Mouse (Mus musculus) CH12.LX (cell line): ENCODE results near the gene Erbin. TPM values are rescaled to one million over a fixed set of nuclear protein-coding genes. Genes with fewer than 3 reads are reported as not detected.

Source experiments
- DNase-seq: peaks from one replicate; pipeline ENCODE4 v3.0.0-alpha.2; 2013; ENCODE audit errors: extremely low read depth
- H3K27ac ChIP-seq: 2 replicates; pipeline ENCODE4 v1.5.1; 2012; ENCODE audit warnings: low read depth, mild to moderate bottlenecking, control low read depth, moderate library complexity; ENCODE audit not compliant: insufficient read depth
- H3K27me3 ChIP-seq: replicated peaks from 2 replicates; pipeline ENCODE3; 2012; ENCODE audit warnings: inconsistent platforms
- H3K36me3 ChIP-seq, 2 experiments: replicated peaks in 1 of 2; 2 replicates each; pipeline versions ENCODE3 to v1.6.1; 2012; ENCODE audit warnings: inconsistent platforms in 1 of 2, low read length in 1 of 2, mild to moderate bottlenecking in 1 of 2, mixed read lengths in 1 of 2, moderate library complexity in 1 of 2; ENCODE audit not compliant: control insufficient read depth in 1 of 2, insufficient read depth in 1 of 2
- H3K4me1 ChIP-seq, 2 experiments: 2 replicates each; pipeline ENCODE4 v1.6.1; 2012; ENCODE audit warnings: inconsistent platforms in 1 of 2, moderate library complexity in 1 of 2; ENCODE audit not compliant: insufficient read depth in 2 of 2, control insufficient read depth in 1 of 2
- H3K4me2 ChIP-seq: 2 replicates; pipeline ENCODE4 v1.6.1; 2012; ENCODE audit warnings: low read depth, mild to moderate bottlenecking, control low read depth; ENCODE audit not compliant: poor library complexity, insufficient read depth, severe bottlenecking
- H3K4me3 ChIP-seq, 3 experiments: fragments of 150-350 bp in 1 of 3; sonication (generic) in 1 of 3; replicated peaks in 1 of 3; 2 replicates each; pipeline versions ENCODE3 to v1.5.1; 2011 to 2012; ENCODE audit warnings: low read depth in 2 of 3, low read length in 2 of 3, mild to moderate bottlenecking in 2 of 3, moderate library complexity in 2 of 3, control low read depth in 1 of 3, improper control_type of control experiment in 1 of 3, inconsistent platforms in 1 of 3, mixed read lengths in 1 of 3; ENCODE audit not compliant: poor library complexity in 1 of 3
- H3K79me2 ChIP-seq: replicated peaks from 2 replicates; pipeline ENCODE4 v1.6.1; 2012; ENCODE audit warnings: mild to moderate bottlenecking, moderate library complexity; ENCODE audit not compliant: control insufficient read depth, poor library complexity, insufficient read depth, severe bottlenecking; ENCODE audit errors: extremely low read depth
- H3K9ac ChIP-seq: 2 replicates; pipeline ENCODE4 v1.6.1; 2012; ENCODE audit warnings: low read depth, mild to moderate bottlenecking, control low read depth, moderate library complexity; ENCODE audit not compliant: insufficient read depth
- H3K9me3 ChIP-seq: replicated peaks from 2 replicates; pipeline ENCODE3; 2012; ENCODE audit warnings: low read length, inconsistent platforms, mixed read lengths
- CHD1 ChIP-seq: IDR thresholded peaks from 2 replicates; pipeline ENCODE4 v1.6.1; 2012; ENCODE audit warnings: low read depth, low read length, improper control_type of control experiment, inconsistent platforms
- CHD2 ChIP-seq: IDR thresholded peaks from 2 replicates; pipeline ENCODE4 v1.6.1; 2011; ENCODE audit warnings: low read length, improper control_type of control experiment
- CTCF ChIP-seq, 2 experiments: IDR thresholded peaks in 1 of 2; conservative IDR thresholded peaks in 1 of 2; 2 replicates each; pipeline ENCODE4 v1.5.1; 2011 to 2012; ENCODE audit warnings: low read depth in 2 of 2, low read length in 2 of 2, improper control_type of control experiment in 1 of 2, inconsistent platforms in 1 of 2, mild to moderate bottlenecking in 1 of 2, moderate library complexity in 1 of 2
- E2F4 ChIP-seq: IDR thresholded peaks from 2 replicates; pipeline ENCODE4 v1.6.1; 2011; ENCODE audit warnings: low read depth, low read length, improper control_type of control experiment; ENCODE audit not compliant: insufficient replicate concordance
- EP300 ChIP-seq: IDR thresholded peaks from 2 replicates; pipeline ENCODE4 v1.6.1; 2011; ENCODE audit warnings: low read length, improper control_type of control experiment
- JUND ChIP-seq: conservative IDR thresholded peaks from 2 replicates; pipeline ENCODE4 v1.6.1; 2011; ENCODE audit warnings: low read depth, low read length, improper control_type of control experiment
- KAT2A ChIP-seq: IDR thresholded peaks from 2 replicates; pipeline ENCODE4 v1.6.1; 2012; ENCODE audit warnings: low read length, improper control_type of control experiment, inconsistent platforms; ENCODE audit not compliant: insufficient replicate concordance
- MAFK ChIP-seq: IDR thresholded peaks from 2 replicates; pipeline ENCODE4 v1.6.1; 2011; ENCODE audit warnings: low read length, improper control_type of control experiment; ENCODE audit not compliant: insufficient replicate concordance
- MEF2A ChIP-seq: IDR thresholded peaks from 2 replicates; pipeline ENCODE4 v1.6.1; 2014; ENCODE audit warnings: low read depth, mild to moderate bottlenecking, inconsistent platforms, low read length, improper control_type of control experiment, borderline replicate concordance
- NRF1 ChIP-seq: IDR thresholded peaks from 2 replicates; pipeline ENCODE4 v1.6.1; 2014; ENCODE audit warnings: low read depth, mild to moderate bottlenecking, inconsistent platforms, low read length, improper control_type of control experiment, moderate library complexity
- PAX5 ChIP-seq: IDR thresholded peaks from 2 replicates; pipeline ENCODE4 v1.6.1; 2012; ENCODE audit warnings: low read length, inconsistent platforms, mixed read lengths
- POLR2AphosphoS2 ChIP-seq: IDR thresholded peaks from 2 replicates; pipeline ENCODE4 v1.6.1; 2011; ENCODE audit warnings: low read depth, low read length, improper control_type of control experiment
- SIN3A ChIP-seq: IDR thresholded peaks from 2 replicates; pipeline ENCODE4 v1.6.1; 2012; ENCODE audit warnings: low read length, improper control_type of control experiment, inconsistent platforms
- TBP ChIP-seq: conservative IDR thresholded peaks from 2 replicates; pipeline ENCODE4 v1.6.1; 2011; ENCODE audit warnings: low read depth, low read length, improper control_type of control experiment
- ZKSCAN1 ChIP-seq: IDR thresholded peaks from 2 replicates; pipeline ENCODE4 v1.6.1; 2012; ENCODE audit warnings: low read depth, inconsistent platforms, low read length, improper control_type of control experiment, borderline replicate concordance
- ZMIZ1 ChIP-seq: IDR thresholded peaks from 2 replicates; pipeline ENCODE4 v1.6.1; 2012; ENCODE audit warnings: low read depth, mild to moderate bottlenecking, inconsistent platforms, low read length, improper control_type of control experiment
- dilution Hi-C: fragments of 300-500 bp; cut with MboI; formaldehyde crosslinking; loops from 2 replicates; pipeline ENCODE4 v1.14.3; 2020; ENCODE audit warnings: low sequenced_read_pairs; ENCODE audit not compliant: extremely low pct_unique_long_range_greater_than_20kb, extremely low pct_ligation_motif_present
- in situ Hi-C: fragments of 300-500 bp; cut with MboI; formaldehyde crosslinking; loops from 3 replicates; pipeline ENCODE4 v1.14.3; 2019; ENCODE audit warnings: low sequenced_read_pairs, low pct_ligation_motif_present, low pct_unique_long_range_greater_than_20kb, mixed read lengths
- polyA plus RNA-seq: library from polyadenylated mRNA; unstranded; fragments of >175 nt; gene quantifications from 2 replicates; pipeline ENCODE4 v1.2.1, GENCODE M21; 2012; ENCODE audit warnings: low read depth; ENCODE audit not compliant: insufficient read length
- total RNA-seq, 2 experiments: library from RNA; depleted of rRNA; stranded (reverse); fragments of 300-350 nt in 1 of 2; fragments of >200 nt in 1 of 2; gene quantifications; 2 replicates each; pipeline ENCODE4 v1.2.3; 2012 to 2014

The Erbin gene
- total and polyA plus RNA-seq, 3 experiments, result 26.2 to 45.8 (median 30.9) TPM

DNA sequence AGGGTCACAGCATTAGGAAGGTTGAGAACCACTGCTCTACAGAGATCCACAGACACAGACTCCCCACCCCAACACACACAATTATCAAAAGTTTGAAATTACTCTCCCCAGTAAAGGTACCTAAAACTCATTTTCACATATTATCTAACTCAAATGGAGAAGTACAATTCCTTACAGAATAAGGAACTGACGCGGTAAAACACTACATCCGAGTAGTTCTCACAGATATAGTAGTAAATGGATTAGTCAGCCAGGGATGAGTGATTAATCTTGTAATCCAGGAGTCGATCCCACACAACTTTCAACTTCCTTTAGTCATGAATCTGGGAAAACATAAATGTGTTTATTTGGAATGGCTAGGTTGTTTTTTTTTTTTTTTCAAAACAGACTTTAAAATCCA is 22.7 kb downstream of the Erbin start:
- Histone ChIP-seq H3K4me1 (peaks cover 3 to 16% of the 10 kb centered on the region in 2 experiments; a peak in 2 of 4 replicates), H3K27ac (no peak overlapping the region), H3K9me3 (no peaks in the 10 kb centered on the region), H3K79me2 (peaks cover 27% of the 10 kb centered on the region), H3K4me2 (no peak overlapping the region), H3K9ac (no peak overlapping the region), H3K4me3 (no peak overlapping the region), H3K27me3 (no peaks in the 10 kb centered on the region), H3K36me3 (peaks cover 4 to 11% of the 10 kb centered on the region in 2 experiments)
- in situ Hi-C loops, result no loop called here
- dilution Hi-C loops, result no loop called here
- no peak for DNase-seq
- no peak for TF ChIP-seq PAX5
- no peak for TF ChIP-seq CTCF (conservative IDR thresholded peaks at IDR 0.05 in 1 of 2, IDR thresholded peaks at IDR 0.05 in 1 of 2; ENCODE audit: low read depth in 2 of 2, low read length in 2 of 2)
- TF ChIP-seq NRF1, result no peak
- no peak for TF ChIP-seq SIN3A
- no peak for TF ChIP-seq POLR2AphosphoS2
- TF ChIP-seq EP300, result no peak
- TF ChIP-seq MEF2A, result no peak
- TF ChIP-seq TBP, result no peak
- TF ChIP-seq E2F4, result no peak
- no peak for TF ChIP-seq KAT2A
- TF ChIP-seq CHD1, result no peak
- no peak for TF ChIP-seq JUND
- TF ChIP-seq MAFK, result no peak
- no peak for TF ChIP-seq ZMIZ1
- TF ChIP-seq ZKSCAN1, result no peak

- TF ChIP-seq CHD2, result no peak
- no peak for TF ChIP-seq MAFK
- no peak for TF ChIP-seq JUND
- no peak for TF ChIP-seq EP300
- TF ChIP-seq, all 38 proteins: peak for 0
- Histone ChIP-seq H3K79me2 (peaks cover 31% of the 10 kb centered on the region), H3K36me3 (peaks cover 0 to 14% of the 10 kb centered on the region in 2 experiments), H3K4me3 (no peak overlapping the region), H3K4me2 (no peak overlapping the region), H3K4me1 (peaks cover 3 to 13% of the 10 kb centered on the region in 2 experiments; a peak in 2 of 4 replicates), H3K9ac (no peak overlapping the region), H3K9me3 (no peaks in the 10 kb centered on the region), H3K27ac (no peak overlapping the region), H3K27me3 (no peaks in the 10 kb centered on the region)
- dilution Hi-C loops (no loop called here), in situ Hi-C loops (no loop called here)
- no peak for DNase-seq
These were observed 27.2 kb downstream of the Erbin start for GRCm38 (mm10) chr13:103893065-103893464.
